Mouse (Mus musculus) large intestine, adult 2 months (tissue): ENCODE data around the gene Palm3. TPM values are rescaled to one million over a fixed set of nuclear protein-coding genes. Genes with fewer than 3 reads are reported as not detected.
A peak's percentile ranks its signal among the peaks of the same experiment; 100 is the strongest.
"Not testable (repeated sequence)": the region's sequence is repeated elsewhere in the genome, so short reads cannot be mapped to it uniquely, and the experiment has no call there.

Experiments
- DNase-seq: peaks from one replicate; pipeline ENCODE4 v3.0.0-alpha.2; 2012; ENCODE audit warnings: low read depth, low spot score
- WGBS: fragments of 180-500 bp; shearing (Covaris S2); methylation state at CpG from one replicate; pipeline ENCODE4 v1.1.7; 2018; 5-methylcytosine and 5-hydroxymethylcytosine counted together
- polyA plus RNA-seq: library from polyadenylated mRNA; depleted of rRNA; stranded (reverse); fragments of >200 nt; gene quantifications from 2 replicates; pipeline ENCODE4 v1.2.3, GENCODE M21; 2012

Gene Palm3
- polyA plus RNA-seq, 1 experiment, result not detected

DNA sequence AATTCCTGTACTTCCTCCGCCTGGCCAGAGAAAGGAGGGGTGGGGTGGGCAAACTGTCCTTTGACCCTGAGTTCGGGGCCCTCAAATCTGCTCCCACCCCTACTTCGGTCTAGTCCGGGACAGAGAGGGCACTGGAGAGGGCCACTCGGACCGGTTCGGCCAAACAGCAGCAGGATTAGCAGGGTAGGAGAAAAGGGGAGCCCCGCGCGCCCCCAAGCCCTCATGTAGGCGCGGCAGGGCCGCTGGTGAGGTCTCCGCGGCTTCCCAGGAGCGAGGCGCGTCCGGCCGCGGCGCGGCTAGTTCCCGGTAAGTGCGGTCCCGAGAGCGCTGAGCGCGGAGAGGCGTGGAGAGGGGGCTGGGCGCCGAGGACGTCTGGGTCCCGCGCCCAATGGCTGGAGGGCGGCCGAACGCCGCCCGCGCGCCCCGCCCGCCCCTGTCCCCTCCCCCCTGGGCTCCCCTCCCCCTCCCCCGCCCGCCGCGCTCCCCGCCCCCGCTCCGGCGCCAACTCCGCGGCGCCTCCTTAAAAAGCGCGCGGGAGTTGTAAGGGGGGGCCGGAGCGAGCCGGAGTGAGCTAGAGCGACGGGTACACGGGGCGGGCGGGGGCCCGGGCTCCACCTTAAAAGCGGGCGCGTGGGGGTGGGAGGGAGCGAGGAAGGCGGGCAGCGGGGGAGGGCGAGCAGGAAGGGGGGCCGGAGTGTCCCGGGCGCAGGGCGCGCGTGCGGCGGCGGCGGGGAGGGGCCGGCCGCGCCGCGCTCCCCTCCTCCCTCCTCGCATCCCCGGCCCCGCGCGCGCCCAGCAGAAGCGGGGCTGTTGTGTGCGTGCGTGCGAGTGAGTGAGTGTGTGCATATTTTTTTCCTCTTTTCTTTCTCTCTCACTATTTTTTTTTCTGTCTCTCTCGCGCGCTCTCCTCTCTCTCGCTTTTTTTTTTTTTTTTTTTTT lies 24.4 kb upstream of the Palm3 start:
- DNase-seq, result no peak
- 1% methylated on average over 80 of the region's 103 CpGs for WGBS

DNA sequence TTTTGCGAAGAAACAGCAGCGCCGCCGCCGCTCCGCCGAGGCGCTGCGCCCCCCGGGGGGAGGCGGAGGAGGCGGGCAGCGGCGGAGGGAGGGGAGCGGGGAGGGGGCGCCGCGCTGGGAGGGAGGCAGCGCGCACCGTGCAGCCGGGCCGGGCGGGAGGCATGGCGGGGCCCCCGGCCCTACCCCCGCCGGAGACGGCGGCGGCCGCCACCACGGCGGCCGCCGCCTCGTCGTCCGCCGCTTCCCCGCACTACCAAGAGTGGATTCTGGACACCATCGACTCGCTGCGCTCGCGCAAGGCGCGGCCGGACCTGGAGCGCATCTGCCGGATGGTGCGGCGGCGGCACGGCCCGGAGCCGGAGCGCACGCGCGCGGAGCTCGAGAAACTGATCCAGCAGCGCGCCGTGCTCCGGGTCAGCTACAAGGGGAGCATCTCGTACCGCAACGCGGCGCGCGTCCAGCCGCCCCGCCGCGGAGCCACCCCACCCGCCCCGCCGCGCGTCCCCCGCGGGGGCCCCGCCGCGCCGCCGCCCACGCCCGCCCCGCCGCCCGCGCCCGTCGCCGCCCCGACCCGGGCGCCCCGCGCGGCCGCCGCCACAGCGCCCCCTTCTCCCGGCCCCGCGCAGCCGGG lies 23.6 kb upstream of the Palm3 start, which contains the start of gene Samd1:
Gene Samd1, plus strand, starts transcription at position 162 of the 631 bp plus-strand sequence.
- WGBS, result 12% methylated on average over 99 of the region's 112 CpGs
- DNase-seq, result no peak

DNA sequence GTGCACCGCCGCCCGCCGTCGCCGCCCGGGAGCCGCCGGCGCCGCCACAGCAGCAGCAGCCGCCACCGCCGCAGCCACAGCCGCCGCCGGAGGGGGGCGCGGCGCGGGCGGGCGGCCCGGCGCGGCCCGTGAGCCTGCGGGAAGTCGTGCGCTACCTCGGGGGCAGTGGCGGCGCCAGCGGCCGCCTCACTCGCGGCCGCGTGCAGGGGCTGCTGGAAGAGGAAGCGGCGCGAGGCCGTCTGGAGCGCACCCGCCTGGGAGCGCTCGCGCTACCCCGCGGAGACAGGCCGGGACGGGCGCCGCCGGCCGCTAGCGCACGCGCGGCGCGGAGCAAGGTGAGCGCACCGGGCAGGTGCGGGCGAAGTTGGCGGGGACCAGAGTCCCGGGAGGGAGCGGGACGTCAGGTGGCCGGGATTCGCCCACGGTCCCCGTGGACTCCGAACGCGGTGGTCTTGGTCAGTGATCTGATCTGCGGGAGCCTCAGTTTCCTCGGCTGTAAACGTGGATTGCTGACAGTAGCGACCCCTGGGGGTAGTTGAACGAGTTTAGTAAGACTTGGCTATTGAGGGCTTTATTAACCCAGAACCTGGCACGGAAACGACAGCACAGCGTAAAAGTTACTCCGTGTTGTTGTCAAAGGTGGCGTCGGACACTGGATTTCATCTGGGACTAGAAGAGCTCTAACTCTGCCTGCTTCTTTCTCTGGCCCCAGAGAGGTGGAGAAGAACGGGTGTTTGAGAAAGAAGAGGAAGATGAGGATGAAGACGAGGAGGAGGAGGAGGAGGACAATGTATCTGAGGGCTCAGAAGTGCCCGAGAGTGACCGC lies 22.8 kb upstream of the Palm3 start:
- no peak for DNase-seq
- WGBS, result 8% methylated on average over 90 of the region's 92 CpGs

DNA sequence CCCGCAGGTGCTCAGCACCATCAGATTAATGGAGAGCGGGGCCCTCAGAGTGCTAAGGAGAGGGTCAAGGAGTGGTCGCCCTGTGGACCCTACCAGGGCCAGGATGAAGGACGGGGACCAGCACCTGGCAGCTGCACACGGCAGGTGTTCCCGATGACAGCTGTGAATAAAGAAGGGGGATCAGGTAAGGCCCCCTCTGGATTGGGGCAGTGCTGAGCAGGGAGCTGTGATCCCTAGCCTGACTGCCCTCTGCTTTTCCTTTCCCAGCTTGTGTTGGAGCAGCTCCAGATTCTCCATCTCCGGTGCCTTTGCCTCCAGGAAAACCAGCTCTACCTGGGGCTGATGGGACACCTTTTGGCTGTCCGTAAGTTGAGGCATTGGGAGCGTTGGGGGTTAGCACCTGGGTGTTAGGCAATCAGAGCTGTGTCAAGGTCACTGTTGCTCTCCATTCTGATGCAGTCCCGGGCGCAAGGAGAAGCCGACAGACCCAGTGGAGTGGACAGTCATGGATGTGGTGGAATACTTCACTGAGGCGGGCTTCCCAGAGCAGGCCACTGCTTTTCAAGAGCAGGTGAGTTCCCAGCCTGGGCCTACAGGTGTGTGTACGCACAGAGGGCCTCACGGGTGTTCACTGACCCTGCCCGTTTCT lies 22.1 kb upstream of the Palm3 start:
- 62% methylated on average over 16 of the region's 16 CpGs for WGBS
- no peak for DNase-seq

DNA sequence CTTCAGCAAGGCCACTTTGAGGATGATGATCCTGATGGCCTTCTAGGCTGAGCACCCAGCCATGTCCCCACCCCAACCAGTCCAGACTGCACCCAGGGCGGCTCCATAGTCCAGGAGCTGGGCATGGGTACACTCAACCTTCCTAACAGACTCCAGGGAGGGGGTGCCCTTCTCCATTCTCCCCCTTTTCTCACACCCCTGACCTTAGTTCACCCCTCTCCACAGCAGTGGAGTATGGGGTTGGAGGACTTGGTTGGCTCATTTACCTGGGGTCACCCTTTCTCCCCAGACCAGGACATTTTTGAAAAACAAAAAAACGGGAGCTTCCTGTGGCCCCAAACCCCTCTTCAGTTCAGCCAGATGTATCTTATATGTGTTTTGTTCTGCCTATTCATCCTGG lies 21.4 kb upstream of the Palm3 start:
- 83% methylated on average over 2 of the region's 2 CpGs for WGBS
- DNase-seq, result no peak

DNA sequence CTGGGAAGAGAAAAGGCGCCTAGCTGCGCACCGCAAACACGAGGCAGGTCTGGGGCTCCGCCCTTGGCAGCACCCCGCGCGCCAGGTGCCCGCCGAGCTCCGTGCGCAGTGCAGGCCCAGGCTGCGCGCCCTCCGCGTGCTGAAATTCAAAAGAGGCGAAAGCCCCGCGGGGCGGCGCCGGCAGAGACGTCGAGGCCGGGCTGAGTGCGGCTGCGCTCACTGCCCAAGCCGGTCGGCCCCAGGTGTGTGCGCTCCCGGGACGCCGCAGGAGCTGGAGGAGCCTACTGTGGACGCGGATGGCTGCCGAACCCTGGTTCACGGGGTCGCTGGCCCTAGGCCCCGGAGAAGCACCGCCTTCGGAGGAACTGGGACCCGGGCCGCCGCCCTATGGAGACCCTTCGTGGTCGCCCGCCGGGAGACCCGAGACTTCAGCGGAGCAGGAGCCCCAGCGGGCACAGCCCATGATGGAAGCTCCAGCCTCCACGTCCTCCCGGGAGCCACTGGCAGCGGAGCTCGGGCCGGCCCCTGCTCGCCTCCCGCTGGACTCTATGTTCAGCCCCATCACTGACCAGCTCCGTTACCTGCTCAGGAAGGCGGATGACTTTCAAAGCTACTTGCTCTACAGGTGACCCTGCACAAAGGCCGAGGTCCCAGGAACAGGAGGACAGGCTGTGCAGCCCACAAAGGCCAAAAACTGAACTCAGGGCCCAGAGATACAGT lies 19.8 kb upstream of the Palm3 start, which contains the start of gene 1700067K01Rik:
Gene 1700067K01Rik, plus strand, starts transcription at position 222 of the 720 bp plus-strand sequence.
- no peak for DNase-seq
- 74% methylated on average over 61 of the region's 61 CpGs for WGBS

DNA sequence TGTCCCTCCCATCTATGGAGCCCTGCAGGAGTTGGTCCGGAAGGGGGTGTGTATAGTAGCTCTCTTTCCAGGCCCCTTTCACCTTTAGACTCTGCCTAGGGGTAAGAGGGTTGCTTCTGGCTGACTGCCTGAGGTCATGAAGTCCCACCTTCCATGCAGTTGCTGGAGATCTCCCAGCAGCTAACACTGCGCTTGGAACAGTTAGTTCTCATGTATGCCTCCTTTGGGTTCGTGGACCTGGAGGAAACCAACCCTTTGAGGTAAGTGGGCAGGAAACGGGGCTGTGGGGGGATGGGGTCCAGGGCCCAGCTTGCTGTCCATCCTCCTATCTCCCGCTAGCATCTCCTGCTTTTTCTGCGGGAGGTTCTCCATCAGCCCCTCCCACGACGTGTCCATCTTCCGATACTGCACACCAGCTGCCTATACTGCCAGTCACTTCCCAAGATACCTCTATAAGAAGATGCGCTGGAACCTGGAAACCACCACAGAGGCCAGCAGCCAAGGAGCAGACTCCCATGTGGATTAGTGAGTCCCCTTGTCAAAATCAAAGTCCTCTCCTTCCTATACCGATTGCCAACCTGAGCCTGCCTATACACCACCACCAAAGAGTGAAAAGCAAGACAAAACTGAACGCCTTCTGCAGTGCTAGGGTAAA lies 18.2 kb upstream of the Palm3 start:
- no peak for DNase-seq
- WGBS, result 83% methylated on average over 12 of the region's 12 CpGs

DNA sequence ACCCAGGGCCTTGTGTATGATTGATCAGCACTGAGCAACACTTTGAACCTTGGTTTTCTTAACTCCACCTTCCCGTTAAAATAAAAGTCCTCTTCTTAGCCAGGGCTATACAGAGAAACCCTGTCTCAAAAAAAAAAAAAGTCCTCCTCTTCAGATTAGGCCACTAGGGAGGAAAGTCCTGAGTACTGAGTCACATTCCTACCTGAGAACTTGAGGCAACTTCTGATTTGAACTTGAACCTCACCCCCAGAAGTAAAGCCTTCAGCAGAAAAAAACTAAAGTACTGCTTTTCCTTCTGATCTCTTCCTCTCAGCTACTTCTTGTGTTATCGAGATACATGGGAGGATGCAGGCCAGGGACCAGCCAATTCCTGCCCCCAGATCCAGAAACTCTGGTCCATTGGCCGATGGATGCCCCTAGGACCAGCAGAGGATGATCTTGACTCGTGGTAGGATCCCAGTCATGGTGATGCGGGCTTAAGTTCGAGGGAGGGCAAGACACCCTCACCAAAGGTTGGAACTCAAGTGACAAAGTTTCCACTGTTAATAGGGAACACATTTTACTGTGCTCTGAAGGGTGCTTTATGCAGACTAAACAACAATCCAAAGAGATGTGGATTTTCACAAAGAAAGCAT lies 17.5 kb upstream of the Palm3 start:
- WGBS, result 75% methylated on average over 6 of the region's 6 CpGs
- no peak for DNase-seq

DNA sequence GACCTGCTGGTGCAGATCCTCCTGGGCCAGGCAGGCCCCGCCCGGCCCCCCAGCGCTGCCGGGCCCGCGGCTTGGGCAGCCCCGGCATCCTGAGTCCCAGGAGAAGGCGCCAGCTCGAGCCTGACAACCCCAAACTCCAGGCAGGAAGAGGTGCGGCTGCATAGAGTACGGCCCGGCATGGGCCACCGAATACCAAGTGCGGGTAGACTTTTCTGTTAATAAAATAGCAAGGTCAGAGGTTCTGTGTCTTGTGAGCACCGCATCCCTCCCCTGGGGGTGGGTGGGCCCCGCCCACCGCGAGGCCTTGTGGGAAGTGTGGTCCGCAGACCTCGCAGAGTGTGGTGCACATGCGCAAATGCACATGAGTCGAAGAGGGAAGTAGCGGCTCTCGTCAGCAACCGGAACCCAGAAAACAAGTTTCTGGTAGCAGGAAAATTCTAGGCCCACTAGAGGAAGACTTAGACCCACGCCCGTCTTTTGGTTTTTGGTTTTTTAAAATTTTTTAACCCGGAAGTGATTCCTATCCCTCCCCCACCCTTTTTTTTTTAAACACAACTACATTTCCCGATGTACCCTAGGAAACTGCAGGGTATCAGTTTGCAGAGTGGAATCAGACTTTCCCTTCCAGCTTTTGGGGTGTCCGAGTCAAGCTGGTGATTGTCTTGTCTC lies 16.6 kb upstream of the Palm3 start:
- DNase-seq, result peak; percentile 75
- under 1% methylated on average over 30 of the region's 30 CpGs for WGBS

DNA sequence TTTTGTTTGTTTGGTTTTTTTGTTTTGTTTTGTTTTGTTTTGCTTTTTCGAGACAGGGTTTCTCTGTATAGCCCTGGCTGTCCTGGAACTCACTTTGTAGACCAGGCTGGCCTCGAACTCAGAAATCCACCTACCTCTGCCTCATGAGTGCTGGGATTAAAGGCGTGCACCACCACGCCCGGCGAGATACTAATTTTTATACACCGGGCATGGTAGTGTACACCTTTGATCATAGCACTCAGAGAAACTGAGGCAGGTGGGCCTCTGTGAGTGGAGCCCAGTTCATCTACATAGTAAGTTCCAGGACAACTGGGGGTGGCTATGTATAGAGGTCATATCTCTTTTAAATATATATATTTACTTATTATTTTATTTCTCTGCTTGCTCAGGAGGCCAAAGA lies 15.8 kb upstream of the Palm3 start:
- DNase-seq, result not testable (repeated sequence)
- WGBS, result 88% methylated on average over 7 of the region's 7 CpGs

DNA sequence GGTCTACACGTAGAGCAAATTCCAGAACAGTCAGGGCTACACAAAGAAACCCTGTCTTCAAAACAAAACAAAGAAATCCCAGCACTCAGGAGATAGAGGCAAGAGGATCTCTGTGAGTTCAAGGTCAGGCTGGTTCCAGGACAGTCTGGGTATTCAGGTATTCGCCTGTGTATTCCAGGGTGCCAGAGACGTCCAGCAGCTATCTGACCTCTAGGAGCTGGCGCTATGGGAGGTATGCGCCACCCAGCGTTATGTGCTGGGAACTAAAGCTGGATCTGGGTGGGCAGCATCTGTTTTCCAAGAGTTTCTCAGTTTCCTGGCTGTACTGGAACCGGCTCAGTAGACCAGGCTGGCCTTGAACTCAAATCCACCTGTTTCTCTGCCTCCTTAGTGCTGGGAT lies 12.9 kb upstream of the Palm3 start:
- WGBS, result 58% methylated on average over 7 of the region's 7 CpGs
- DNase-seq, result no peak

DNA sequence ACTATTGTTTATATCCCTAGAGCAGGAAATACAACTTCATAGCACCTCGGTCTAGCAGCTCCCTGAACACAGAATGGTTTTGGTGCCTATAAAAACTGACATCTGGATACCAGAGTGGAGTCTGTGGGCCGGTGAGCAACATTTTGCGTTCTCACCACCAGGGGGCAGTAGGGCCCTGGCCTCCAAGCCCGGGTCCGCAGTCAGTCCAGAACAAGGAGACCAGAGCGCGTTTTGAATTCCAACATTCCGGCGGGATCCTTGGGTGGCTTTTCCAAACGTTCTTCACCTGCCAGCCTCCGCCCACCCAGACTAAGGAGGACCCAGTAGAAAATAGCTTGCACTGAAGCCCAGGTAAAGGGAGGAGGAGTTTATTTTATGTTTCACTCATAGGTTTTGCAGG lies 11.4 kb upstream of the Palm3 start:
- no peak for DNase-seq
- under 1% methylated on average over 11 of the region's 11 CpGs for WGBS

DNA sequence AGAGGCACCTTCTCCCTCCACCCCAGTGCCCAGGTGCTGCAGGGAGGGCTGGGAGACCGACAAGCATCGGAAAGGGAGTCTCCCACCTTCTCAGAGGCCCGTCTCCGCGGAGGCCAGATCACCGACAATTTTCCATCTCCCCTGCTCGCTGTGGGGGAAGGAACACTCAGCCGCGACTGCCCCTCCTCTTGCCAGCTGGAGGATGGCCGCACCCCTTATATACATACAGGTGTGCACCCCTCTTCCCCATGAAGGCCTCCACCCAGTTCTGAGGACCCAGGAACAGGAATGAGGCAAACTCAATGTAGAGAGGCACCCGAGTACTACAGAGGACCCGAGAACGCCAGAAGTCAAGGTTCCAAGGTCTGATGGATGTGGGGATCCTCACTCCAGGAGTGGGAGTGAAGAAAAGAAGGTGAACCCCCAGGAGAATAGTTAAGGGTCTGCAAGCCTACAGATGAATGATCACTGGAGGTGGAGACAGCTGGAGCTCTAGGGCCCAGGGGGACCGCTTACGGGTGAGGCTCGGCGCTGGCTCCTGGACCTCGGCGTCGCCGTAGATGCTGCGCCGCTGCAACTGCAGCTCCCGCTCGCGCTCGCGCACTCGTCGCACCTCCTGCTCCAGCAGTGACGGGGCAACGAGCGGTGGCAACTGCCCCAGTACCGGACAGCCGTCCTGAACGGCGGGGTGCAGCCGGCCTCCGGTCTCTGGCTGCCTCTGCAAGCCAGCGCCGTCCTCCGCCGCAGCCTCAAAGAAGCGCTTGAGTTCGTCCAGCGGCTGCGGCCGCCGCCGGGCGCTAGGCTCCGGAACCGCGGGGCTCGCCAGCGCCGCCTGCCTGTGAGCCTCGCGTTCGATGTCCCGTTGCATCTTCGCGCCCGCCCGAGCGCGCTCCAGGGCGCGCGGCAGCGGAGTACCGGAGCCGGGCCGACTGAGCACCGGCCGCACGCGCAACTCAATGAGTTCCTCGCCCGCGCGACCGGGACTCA lies 10.4 kb upstream of the Palm3 start:
- DNase-seq, result no peak
- 2% methylated on average over 83 of the region's 83 CpGs for WGBS

DNA sequence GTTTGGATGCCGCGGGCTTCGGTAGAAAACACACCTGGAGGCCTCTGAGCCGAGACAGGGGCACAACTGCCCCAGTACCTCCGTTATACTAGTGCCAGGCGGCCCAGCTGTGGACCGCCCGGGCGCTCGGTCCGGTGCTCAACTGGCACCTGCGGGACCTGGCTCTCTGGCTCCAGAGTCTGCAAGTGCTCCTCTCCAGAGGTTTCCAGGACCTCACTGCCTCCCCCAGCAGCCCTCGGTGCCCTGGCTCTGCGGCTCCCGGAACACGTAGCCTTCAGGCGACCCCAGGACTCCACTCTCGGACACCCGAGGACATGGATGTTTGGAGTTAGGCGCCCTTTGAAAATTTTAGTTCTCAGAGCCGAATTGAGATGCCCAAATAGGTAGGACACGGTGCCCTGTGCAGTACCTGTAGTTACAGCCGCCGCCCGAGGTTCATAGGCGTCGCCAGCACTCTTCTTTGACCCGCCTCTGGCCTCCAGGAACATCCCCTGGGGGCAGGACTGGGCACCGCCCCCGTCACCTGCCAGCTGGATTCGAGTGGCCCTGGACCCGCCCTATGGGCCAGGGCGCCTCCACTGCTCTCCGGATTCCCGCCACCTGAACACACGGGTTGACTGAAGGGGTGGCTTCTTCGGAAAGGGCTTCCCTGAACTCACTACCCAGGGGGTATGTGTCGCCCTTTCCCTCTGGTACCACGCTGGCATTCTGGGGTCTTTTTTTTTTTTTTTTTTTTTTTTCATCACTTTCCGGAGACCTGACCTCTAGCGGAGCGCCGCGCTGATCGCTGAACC lies 9.4 kb upstream of the Palm3 start, which contains the start of gene 2210011C24Rik:
Gene 2210011C24Rik, minus strand, starts transcription at position 467 of the 794 bp plus-strand sequence.
- WGBS, result 3% methylated on average over 45 of the region's 45 CpGs
- DNase-seq, result no peak

DNA sequence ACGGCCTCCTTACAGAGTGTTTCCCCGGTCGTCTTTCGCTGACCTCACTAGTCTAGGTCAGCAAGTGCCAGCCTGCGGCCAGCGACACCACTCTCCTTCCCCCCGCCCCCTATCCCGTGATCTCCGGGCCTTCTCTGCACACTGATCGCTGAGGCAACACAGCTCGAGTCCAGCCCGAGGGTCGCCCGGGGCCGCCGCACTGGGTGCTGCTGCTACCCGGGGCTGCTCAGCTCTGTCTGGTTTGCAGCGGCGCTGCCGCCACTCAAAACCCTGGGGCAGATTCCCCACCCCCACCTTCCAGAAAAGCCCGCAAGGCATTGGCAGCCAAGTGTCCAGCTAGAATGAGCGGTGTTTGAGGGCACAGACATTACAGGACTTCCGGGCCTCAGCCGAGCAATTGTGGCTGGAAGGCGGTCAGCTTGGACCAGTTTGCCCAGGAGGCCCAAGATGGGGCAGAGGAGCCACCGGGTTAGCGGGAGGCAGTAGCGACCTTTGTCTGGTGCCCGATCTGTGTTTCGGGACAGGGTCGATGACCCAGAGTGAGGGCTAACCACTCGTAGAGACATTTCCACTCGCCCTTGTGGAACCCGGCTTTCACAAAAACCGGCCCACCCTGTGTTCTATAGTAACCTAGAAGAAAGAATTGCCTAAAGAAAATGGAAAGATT lies 8.6 kb upstream of the Palm3 start:
- 38% methylated on average over 35 of the region's 35 CpGs for WGBS
- no peak for DNase-seq
